Mouse (Mus musculus): ENCODE measurements around the gene Casq2. TPM values are rescaled to one million over a fixed set of nuclear protein-coding genes. Genes with fewer than 3 reads are reported as not detected.

The Casq2 gene
- total and polyA plus RNA-seq, 3 experiments, result 361 to 848 (median 833) TPM

DNA sequence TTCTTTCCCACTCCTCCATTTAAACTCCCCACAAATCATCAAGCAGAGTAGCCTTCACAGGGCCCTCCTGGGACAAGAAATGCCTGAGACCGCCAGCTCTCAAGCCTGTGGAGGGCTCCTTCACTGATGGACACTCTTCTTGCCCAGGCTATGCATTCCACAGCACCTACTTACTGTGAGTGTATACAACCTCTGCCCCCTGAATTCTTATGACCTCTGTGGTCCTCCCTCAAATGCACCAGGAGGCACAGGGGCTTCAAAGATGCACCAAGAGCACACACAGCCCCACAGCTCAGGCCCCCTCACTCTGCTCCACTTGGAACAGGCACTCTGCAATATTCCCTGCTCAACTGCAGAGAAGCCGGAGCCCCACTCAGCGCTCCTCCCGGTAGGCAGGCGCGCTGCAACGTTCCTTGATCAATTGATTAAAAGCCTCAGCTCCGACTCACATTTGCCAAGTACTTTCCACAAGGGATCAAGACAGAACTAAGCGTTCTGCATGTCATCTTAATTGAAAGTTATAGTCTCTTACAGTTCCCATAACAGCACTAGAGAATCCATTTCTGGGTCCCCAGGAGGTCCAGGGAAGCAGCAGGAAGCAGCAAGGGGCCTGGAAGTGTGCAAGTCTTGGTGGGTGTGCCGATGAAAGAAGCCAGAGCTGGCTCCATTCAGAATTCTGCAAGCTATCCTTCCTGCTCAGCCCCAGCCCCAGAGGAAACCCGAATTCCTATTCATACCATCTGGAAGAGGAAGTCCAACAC lies 108.3 kb downstream of the Casq2 start:
- TF ChIP-seq CTCF (IDR thresholded peaks at IDR 0.05) (no peak), POLR2A (IDR thresholded peaks at IDR 0.05; ENCODE audit: insufficient read depth, low read depth, low read length) (no peak), EP300 (IDR thresholded peaks at IDR 0.05; ENCODE audit: insufficient read depth, low read depth, low read length) (no peak)
- peak overlapping the region; percentile 28; the same call in 1 of the 2 replicates for H3K27ac ChIP-seq
- H3K79me2 ChIP-seq (replicated peaks; ENCODE audit: control insufficient read depth, insufficient read depth, low read length), result peaks cover 3% of the 10 kb centered on the region
- no peak overlapping the region for H3K9ac ChIP-seq (ENCODE audit: low read depth, low read length)
- WGBS, result 29% methylated on average over 11 of the region's 11 CpGs
- no peaks in the 10 kb centered on the region for H3K27me3 ChIP-seq (ENCODE audit: control insufficient read depth, insufficient read depth, low read length)
- intact Hi-C loops (cut with DNase I), result loop anchor here (10.0 kb wide), 1 partner anchor 270 kb away; the partner anchor contains the start of gene Slc22a15
- H3K36me3 ChIP-seq (ENCODE audit: control insufficient read depth, insufficient read depth, low read length), result no peaks in the 10 kb centered on the region; the same call in none of the 2 replicates
- peak in 1 of 2 experiments; percentile 20 for DNase-seq
- H3K4me3 ChIP-seq, result no peak overlapping the region
- peaks cover 26% of the 10 kb centered on the region for H3K4me1 ChIP-seq (ENCODE audit: control insufficient read depth, insufficient read depth, low read length)

DNA sequence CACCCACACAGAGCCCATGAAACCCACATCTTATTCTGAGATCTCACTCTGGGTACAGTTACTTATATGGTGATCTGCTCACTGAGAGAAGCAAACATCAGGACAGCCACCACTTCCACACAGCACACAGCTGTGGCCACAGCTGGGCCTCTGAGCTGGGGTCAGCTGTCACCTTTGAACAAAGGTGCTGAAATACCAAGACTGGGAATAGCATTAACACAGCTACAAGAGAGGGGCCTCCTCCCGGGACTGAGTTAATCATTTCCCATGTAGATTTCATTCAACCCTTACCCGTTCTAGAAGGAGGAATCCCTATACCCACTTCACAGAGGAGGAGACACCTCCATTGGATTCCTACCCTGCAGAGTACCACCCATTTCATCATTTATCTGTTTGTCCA lies 109.5 kb downstream of the Casq2 start:
- 53% methylated on average over 2 of the region's 2 CpGs for WGBS
- H3K27me3 ChIP-seq (ENCODE audit: control insufficient read depth, insufficient read depth, low read length), result no peaks in the 10 kb centered on the region
- H3K9ac ChIP-seq (ENCODE audit: low read depth, low read length), result no peak overlapping the region
- intact Hi-C loops (cut with DNase I), result loop anchor here (10.0 kb wide), 1 partner anchor 271 kb away; the partner anchor contains the start of gene Slc22a15
- H3K27ac ChIP-seq, result no peak overlapping the region
- TF ChIP-seq CTCF (IDR thresholded peaks at IDR 0.05), result no peak
- no peak for TF ChIP-seq POLR2A (IDR thresholded peaks at IDR 0.05; ENCODE audit: insufficient read depth, low read depth, low read length)
- TF ChIP-seq EP300 (IDR thresholded peaks at IDR 0.05; ENCODE audit: insufficient read depth, low read depth, low read length), result no peak
- no peak overlapping the region for H3K4me3 ChIP-seq
- H3K36me3 ChIP-seq (ENCODE audit: control insufficient read depth, insufficient read depth, low read length), result no peaks in the 10 kb centered on the region; the same call in none of the 2 replicates
- no peak for DNase-seq
- peaks cover 30% of the 10 kb centered on the region for H3K4me1 ChIP-seq (ENCODE audit: control insufficient read depth, insufficient read depth, low read length)
- H3K79me2 ChIP-seq (replicated peaks; ENCODE audit: control insufficient read depth, insufficient read depth, low read length), result peaks cover 4% of the 10 kb centered on the region

Other genes starting within 250 kb of the Casq2 start
- gene Mab21l3, start 237.5 kb upstream of the Casq2 start, total RNA-seq (2021), result not detected
- 0.16 TPM in 1 of 2 replicates, not detected in the other for gene Mab21l3, start 237.5 kb upstream of the Casq2 start, polyA plus RNA-seq (2012; rRNA removed)
- 1 to 10 TPM; 1.8 to 1.9 TPM for gene Slc22a15, start 162.0 kb upstream of the Casq2 start, total RNA-seq (2021)
- 2.4 and 3.8 TPM in 2 replicates for gene Slc22a15, start 162.0 kb upstream of the Casq2 start, polyA plus RNA-seq (2012; rRNA removed)
- gene Nhlh2, start 76.3 kb upstream of the Casq2 start, total RNA-seq (2021), result not detected
- not detected in 2 replicates for gene Nhlh2, start 76.3 kb upstream of the Casq2 start, polyA plus RNA-seq (2012; rRNA removed)
- gene Vangl1, start 118.3 kb downstream of the Casq2 start, total RNA-seq (2021), result 10 to 100 TPM in 1 of 2 experiments, 1 to 10 TPM in 1; 9.7 to 15.9 TPM
- gene Vangl1, start 118.3 kb downstream of the Casq2 start, polyA plus RNA-seq (2012; rRNA removed), result 10.6 and 16.8 TPM in 2 replicates